Mouse (Mus musculus): ENCODE data around the gene Adarb1. TPM values are rescaled to one million over a fixed set of nuclear protein-coding genes. Genes with fewer than 3 reads are reported as not detected.

The Adarb1 gene
- polyA plus RNA-seq, 1 experiment, result 10.9 TPM

DNA sequence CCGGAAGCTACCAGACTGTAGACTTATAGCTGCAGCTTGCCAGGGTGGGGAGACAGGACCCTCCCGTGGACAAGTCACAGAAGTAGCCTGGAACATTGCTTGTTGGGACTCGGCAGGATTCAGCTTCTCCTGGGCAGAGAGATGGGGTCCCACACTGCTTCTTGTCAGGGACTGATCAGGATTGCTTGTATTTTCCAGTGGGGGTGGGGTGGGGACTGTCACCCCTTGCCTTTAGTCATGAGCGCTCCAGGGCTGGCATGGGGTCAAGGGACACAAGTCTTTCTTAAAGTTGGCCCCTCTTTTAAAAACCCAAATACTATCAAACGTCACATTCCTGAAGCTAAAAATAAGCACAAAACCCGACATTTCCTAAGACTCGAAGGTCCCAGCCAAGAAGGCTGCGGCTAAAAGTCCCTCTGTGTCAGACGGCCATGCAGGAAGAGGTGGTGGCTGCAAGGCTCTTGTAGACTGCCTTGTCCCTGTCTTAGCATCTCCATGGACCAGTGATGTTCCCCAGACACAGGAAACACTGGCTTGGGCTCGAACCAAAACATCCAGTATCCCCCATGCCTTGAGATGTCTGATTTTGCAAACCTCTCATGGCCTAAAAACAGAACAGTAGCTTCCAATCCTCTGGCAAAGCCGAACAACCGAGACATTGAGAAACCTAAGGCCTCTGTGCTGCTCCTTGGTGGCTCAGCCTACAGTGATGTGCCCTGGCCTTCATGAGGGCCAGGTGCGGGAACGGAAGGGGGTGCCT lies 37.4 kb upstream of the Adarb1 start:
- Histone ChIP-seq H3K27ac (ENCODE audit: control insufficient read depth, insufficient read depth, low read depth, low read length) (no peak overlapping the region), H3K27me3 (ENCODE audit: control insufficient read depth, insufficient read depth, low read length) (no peaks in the 10 kb centered on the region), H3K4me3 (ENCODE audit: control insufficient read depth, low read depth, low read length) (no peak overlapping the region), H3K4me1 (ENCODE audit: control insufficient read depth, insufficient read depth, low read length) (no peaks in the 10 kb centered on the region), H3K36me3 (ENCODE audit: control insufficient read depth, insufficient read depth, low read length) (no peaks in the 10 kb centered on the region)
- TF ChIP-seq POLR2A (IDR thresholded peaks at IDR 0.05; ENCODE audit: control insufficient read depth, low read depth, low read length) (no peak), CTCF (IDR thresholded peaks at IDR 0.05; ENCODE audit: control insufficient read depth, insufficient read depth, insufficient replicate concordance, low read depth, low read length) (no peak)

DNA sequence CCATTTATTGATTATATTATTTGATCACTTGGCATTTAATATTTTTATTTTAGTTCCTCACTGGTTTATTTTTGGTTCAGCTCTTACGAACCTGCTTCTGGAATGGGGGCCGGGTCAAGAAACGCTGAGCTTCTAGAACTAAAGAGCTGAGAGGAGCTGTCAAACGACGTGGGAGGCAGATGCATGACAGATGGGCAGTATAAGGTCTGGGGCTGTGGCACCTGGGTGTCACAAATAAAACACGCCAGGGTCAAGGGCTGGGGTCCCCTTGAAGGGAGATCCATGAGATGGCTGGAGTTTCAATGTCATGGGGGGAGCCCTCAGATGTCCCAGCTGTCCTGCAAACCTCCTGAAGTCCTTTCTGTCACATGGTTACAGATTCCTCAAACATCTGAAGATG lies 36.7 kb upstream of the Adarb1 start:
- no peaks in the 10 kb centered on the region for H3K36me3 ChIP-seq (ENCODE audit: control insufficient read depth, insufficient read depth, low read length)
- no peaks in the 10 kb centered on the region for H3K27me3 ChIP-seq (ENCODE audit: control insufficient read depth, insufficient read depth, low read length)
- no peaks in the 10 kb centered on the region for H3K4me1 ChIP-seq (ENCODE audit: control insufficient read depth, insufficient read depth, low read length)
- no peak overlapping the region for H3K27ac ChIP-seq (ENCODE audit: control insufficient read depth, insufficient read depth, low read depth, low read length)
- no peak overlapping the region for H3K4me3 ChIP-seq (ENCODE audit: control insufficient read depth, low read depth, low read length)
- no peak for TF ChIP-seq CTCF (IDR thresholded peaks at IDR 0.05; ENCODE audit: control insufficient read depth, insufficient read depth, insufficient replicate concordance, low read depth, low read length)
- no peak for TF ChIP-seq POLR2A (IDR thresholded peaks at IDR 0.05; ENCODE audit: control insufficient read depth, low read depth, low read length)

DNA sequence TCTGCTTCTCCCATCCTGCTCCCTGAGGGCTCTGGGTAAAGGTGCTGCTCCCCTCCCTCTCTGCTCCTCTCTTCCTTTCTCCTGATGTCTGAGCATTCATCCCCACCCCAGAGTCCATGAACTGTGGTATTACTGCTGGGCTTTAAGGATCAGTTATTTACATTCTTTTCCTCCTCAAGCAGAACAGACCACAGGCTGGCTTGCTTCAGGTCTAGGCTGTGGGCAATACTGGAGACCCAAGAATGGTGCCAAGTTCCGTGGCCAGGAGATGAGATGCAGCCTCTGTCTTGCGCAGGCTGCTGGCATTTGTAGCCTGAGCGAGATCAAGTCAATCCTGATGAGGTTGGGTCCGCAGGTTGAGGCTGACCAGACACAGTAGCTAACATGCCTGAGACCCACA lies 33.8 kb upstream of the Adarb1 start:
- no peaks in the 10 kb centered on the region for H3K27me3 ChIP-seq (ENCODE audit: control insufficient read depth, insufficient read depth, low read length)
- no peaks in the 10 kb centered on the region for H3K36me3 ChIP-seq (ENCODE audit: control insufficient read depth, insufficient read depth, low read length)
- no peak overlapping the region for H3K4me3 ChIP-seq (ENCODE audit: control insufficient read depth, low read depth, low read length)
- H3K4me1 ChIP-seq (ENCODE audit: control insufficient read depth, insufficient read depth, low read length), result no peaks in the 10 kb centered on the region
- no peak overlapping the region for H3K27ac ChIP-seq (ENCODE audit: control insufficient read depth, insufficient read depth, low read depth, low read length)
- TF ChIP-seq POLR2A (IDR thresholded peaks at IDR 0.05; ENCODE audit: control insufficient read depth, low read depth, low read length) (no peak), CTCF (IDR thresholded peaks at IDR 0.05; ENCODE audit: control insufficient read depth, insufficient read depth, insufficient replicate concordance, low read depth, low read length) (no peak)

DNA sequence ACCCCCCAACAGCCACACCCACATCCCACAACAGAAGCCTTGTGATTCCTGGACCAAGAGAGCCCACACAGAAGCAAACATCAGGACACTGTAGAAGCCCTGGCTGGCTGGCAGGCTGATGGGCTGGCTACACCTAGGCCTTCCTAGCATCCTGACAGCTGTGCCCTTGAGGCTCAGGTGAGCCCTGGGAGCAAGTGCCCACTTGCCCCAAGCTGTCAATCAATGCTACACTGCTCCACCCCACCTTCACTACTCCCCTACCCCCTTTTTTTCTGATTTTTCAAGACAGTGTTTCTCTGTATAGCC lies 32.0 kb upstream of the Adarb1 start:
- no peak overlapping the region for H3K4me3 ChIP-seq (ENCODE audit: control insufficient read depth, low read depth, low read length)
- TF ChIP-seq CTCF (IDR thresholded peaks at IDR 0.05; ENCODE audit: control insufficient read depth, insufficient read depth, insufficient replicate concordance, low read depth, low read length), result no peak
- no peaks in the 10 kb centered on the region for H3K27me3 ChIP-seq (ENCODE audit: control insufficient read depth, insufficient read depth, low read length)
- H3K27ac ChIP-seq (ENCODE audit: control insufficient read depth, insufficient read depth, low read depth, low read length), result no peak overlapping the region
- H3K36me3 ChIP-seq (ENCODE audit: control insufficient read depth, insufficient read depth, low read length), result no peaks in the 10 kb centered on the region
- H3K4me1 ChIP-seq (ENCODE audit: control insufficient read depth, insufficient read depth, low read length), result no peaks in the 10 kb centered on the region

DNA sequence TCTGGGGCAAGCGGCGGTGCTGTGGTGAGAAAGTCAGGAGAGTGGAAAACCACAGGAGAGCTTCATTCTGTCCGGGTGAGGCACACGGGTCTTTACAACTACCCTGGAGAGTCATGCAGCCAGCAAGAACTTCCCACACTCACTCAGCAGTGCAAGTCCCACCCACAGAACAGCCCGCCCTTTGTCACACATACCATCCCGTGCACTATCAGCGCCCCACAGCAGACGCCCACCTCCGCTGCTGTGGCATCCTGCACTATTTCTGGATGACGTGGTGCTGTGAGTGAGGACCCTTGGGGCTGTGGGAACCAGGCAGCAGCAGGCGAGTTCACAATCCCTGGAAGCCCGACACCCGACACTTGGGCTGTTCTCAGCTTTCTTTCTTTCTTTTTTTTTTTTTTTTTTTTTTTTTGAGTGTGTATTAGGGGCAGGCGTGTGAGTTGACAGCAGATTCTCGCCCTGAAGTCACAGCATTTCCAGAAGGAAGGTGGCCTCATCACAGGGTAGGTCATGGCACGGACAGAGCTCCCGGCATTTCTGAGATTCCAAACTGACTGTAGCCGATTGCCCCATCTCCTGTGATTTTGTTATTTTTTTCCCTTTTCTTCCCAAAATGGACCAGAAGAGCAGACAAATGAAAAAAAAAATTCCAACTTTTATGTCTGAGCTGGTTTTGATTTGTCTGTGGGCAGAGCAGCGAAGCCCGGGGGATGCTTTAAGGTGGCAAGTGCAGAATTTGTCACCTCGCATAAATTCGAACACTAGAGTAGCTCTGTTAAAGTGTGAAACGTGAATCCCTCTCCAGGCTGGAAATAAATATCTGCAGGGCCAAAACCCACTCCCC lies 31.5 kb upstream of the Adarb1 start:
- H3K36me3 ChIP-seq (ENCODE audit: control insufficient read depth, insufficient read depth, low read length), result no peaks in the 10 kb centered on the region
- no peak overlapping the region for H3K4me3 ChIP-seq (ENCODE audit: control insufficient read depth, low read depth, low read length)
- no peak overlapping the region for H3K27ac ChIP-seq (ENCODE audit: control insufficient read depth, insufficient read depth, low read depth, low read length)
- no peaks in the 10 kb centered on the region for H3K27me3 ChIP-seq (ENCODE audit: control insufficient read depth, insufficient read depth, low read length)
- no peak for TF ChIP-seq POLR2A (IDR thresholded peaks at IDR 0.05; ENCODE audit: control insufficient read depth, low read depth, low read length)
- no peak for TF ChIP-seq CTCF (IDR thresholded peaks at IDR 0.05; ENCODE audit: control insufficient read depth, insufficient read depth, insufficient replicate concordance, low read depth, low read length)
- H3K4me1 ChIP-seq (ENCODE audit: control insufficient read depth, insufficient read depth, low read length), result no peaks in the 10 kb centered on the region

DNA sequence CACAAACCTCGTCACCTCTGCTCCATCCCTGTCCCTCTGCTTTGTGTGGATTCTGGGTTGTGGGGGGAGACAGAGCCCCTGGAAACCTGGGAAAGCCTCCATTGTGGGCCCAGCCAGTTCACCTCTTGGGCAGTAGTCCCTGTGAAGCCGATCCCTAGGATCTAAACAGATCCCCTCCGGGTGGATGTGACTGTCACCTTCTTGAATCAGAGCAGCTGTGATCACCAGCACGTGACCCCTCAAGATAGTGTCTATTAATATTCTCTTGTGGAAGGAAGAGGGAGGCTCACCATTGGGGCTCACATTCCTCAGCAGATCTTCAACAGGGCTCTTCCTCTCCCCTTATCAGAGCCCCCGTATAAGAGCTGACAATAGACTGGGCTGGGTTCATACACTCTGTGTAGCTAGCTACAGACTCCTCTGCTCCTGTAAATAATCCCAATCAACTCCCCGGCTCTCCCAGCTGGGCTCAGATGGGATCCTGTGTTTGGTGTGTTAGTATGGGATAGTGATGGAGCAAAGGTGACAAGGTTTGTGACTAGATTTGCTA lies 30.7 kb upstream of the Adarb1 start:
- Histone ChIP-seq H3K36me3 (ENCODE audit: control insufficient read depth, insufficient read depth, low read length) (no peaks in the 10 kb centered on the region), H3K27me3 (ENCODE audit: control insufficient read depth, insufficient read depth, low read length) (no peaks in the 10 kb centered on the region), H3K4me1 (ENCODE audit: control insufficient read depth, insufficient read depth, low read length) (no peaks in the 10 kb centered on the region), H3K27ac (ENCODE audit: control insufficient read depth, insufficient read depth, low read depth, low read length) (no peak overlapping the region), H3K4me3 (ENCODE audit: control insufficient read depth, low read depth, low read length) (no peak overlapping the region)
- no peak for TF ChIP-seq POLR2A (IDR thresholded peaks at IDR 0.05; ENCODE audit: control insufficient read depth, low read depth, low read length)
- no peak for TF ChIP-seq CTCF (IDR thresholded peaks at IDR 0.05; ENCODE audit: control insufficient read depth, insufficient read depth, insufficient replicate concordance, low read depth, low read length)

DNA sequence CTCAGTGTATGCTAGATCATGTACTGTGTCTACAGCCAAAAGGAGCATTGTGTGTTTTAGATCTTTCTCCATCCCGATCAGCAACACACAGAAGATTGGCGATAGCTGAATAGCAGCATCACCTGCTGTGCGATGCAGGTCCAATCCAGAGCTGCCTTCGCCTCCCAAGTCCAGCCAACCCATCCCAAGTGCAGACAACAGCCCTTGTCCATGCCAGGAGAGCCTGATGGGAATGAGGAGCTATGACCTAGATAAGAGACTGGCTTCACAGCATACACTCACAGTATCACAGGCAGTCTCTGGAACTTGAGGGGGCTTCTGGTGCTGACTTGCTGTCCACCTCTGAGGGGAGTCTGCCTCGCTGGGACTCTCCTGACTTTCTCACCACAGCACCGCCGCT lies 30.1 kb upstream of the Adarb1 start:
- Histone ChIP-seq H3K36me3 (ENCODE audit: control insufficient read depth, insufficient read depth, low read length) (no peaks in the 10 kb centered on the region), H3K27me3 (ENCODE audit: control insufficient read depth, insufficient read depth, low read length) (no peaks in the 10 kb centered on the region), H3K27ac (ENCODE audit: control insufficient read depth, insufficient read depth, low read depth, low read length) (no peak overlapping the region), H3K4me1 (ENCODE audit: control insufficient read depth, insufficient read depth, low read length) (no peaks in the 10 kb centered on the region), H3K4me3 (ENCODE audit: control insufficient read depth, low read depth, low read length) (no peak overlapping the region)
- no peak for TF ChIP-seq CTCF (IDR thresholded peaks at IDR 0.05; ENCODE audit: control insufficient read depth, insufficient read depth, insufficient replicate concordance, low read depth, low read length)
- TF ChIP-seq POLR2A (IDR thresholded peaks at IDR 0.05; ENCODE audit: control insufficient read depth, low read depth, low read length), result no peak

Data from testis, adult 2 months (tissue).